Mouse (Mus musculus) embryonic facial prominence, embryonic 11.5 days (tissue): ENCODE measurements around the gene Rufy3. TPM values are rescaled to one million over a fixed set of nuclear protein-coding genes. Genes with fewer than 3 reads are reported as not detected.

Experiments used
- ATAC-seq: fragments of 200-750 bp; cut with Nextera tagmentation; replicated peaks from 2 replicates; pipeline ENCODE4 v1.8.0; 2017; ENCODE audit warnings: low read depth; ENCODE audit not compliant: insufficient number of reproducible peaks, low FRiP score, low TSS enrichment
- DNase-seq: peaks from one replicate; pipeline ENCODE4 v3.0.0-alpha.2; 2015; ENCODE audit warnings: low spot score
- H3K27ac ChIP-seq: fragments of 300-500 bp; sonication (generic); replicated peaks from 2 replicates; pipeline ENCODE4 v1.5.1; 2014; ENCODE audit warnings: mild to moderate bottlenecking, low read depth, low read length, control low read depth
- H3K27me3 ChIP-seq: fragments of 300-500 bp; sonication (generic); 2 replicates; pipeline ENCODE4 v1.6.1; 2014; ENCODE audit warnings: mild to moderate bottlenecking, low read length, moderate library complexity, mixed read lengths; ENCODE audit not compliant: control insufficient read depth, insufficient read depth
- H3K36me3 ChIP-seq: fragments of 300-500 bp; sonication (generic); replicated peaks from 2 replicates; pipeline ENCODE4 v1.6.1; 2014; ENCODE audit warnings: low read depth, mild to moderate bottlenecking, low read length, moderate library complexity, mixed read lengths; ENCODE audit not compliant: control insufficient read depth, insufficient read depth
- H3K4me1 ChIP-seq: fragments of 300-500 bp; sonication (generic); 2 replicates; pipeline ENCODE4 v1.6.1; 2014; ENCODE audit warnings: low read length, mixed read lengths; ENCODE audit not compliant: control insufficient read depth, insufficient read depth
- H3K4me2 ChIP-seq: fragments of 300-500 bp; sonication (generic); 2 replicates; pipeline ENCODE4 v1.6.1; 2014; ENCODE audit warnings: low read depth, mild to moderate bottlenecking, control low read depth, low read length, moderate library complexity
- H3K4me3 ChIP-seq: fragments of 300-500 bp; sonication (generic); 2 replicates; pipeline ENCODE4 v1.5.1; 2014; ENCODE audit warnings: low read depth, low read length, control low read depth
- H3K9ac ChIP-seq: fragments of 300-500 bp; sonication (generic); replicated peaks from 2 replicates; pipeline ENCODE4 v1.6.1; 2014; ENCODE audit warnings: mild to moderate bottlenecking, control low read depth, low read length
- H3K9me3 ChIP-seq: fragments of 300-500 bp; sonication (generic); replicated peaks from 2 replicates; pipeline ENCODE4 v1.6.1; 2016; ENCODE audit warnings: mild to moderate bottlenecking, low read length, inconsistent platforms, mixed read lengths; ENCODE audit not compliant: control insufficient read depth
- WGBS: fragments of 180-500 bp; shearing (Covaris S2); extraction: QIAGEN DNeasy Blood & Tissue Kit; methylation state at CpG from one replicate; pipeline ENCODE4 v1.1.7; 2014; 5-methylcytosine and 5-hydroxymethylcytosine counted together
- polyA plus RNA-seq: library from polyadenylated mRNA; unstranded; fragments of >200 nt; fragmentation: Nextera tagmentation; extraction: Ambion mirVana; gene quantifications from 2 replicates; pipeline ENCODE4 v1.2.1, GENCODE M21; 2014

Gene Rufy3
- polyA plus RNA-seq, 1 experiment from 2014 or later: 34.1 TPM

GRCm38 (mm10) chr5:88545536-88545935, 19.3 kb upstream of the Rufy3 start:
- no peaks in the 10 kb centered on the region for H3K4me1 ChIP-seq
- H3K27me3 ChIP-seq: no peaks in the 10 kb centered on the region
- ATAC-seq (no peak), DNase-seq (no peak)
- no peak overlapping the region for H3K27ac ChIP-seq
- H3K4me2 ChIP-seq: no peak overlapping the region
- WGBS: 86% methylated on average over 7 of the region's 7 CpGs
- no peak overlapping the region for H3K4me3 ChIP-seq
- no peak overlapping the region for H3K9ac ChIP-seq
- H3K36me3 ChIP-seq: no peaks in the 10 kb centered on the region
- H3K9me3 ChIP-seq: no peaks in the 10 kb centered on the region

DNA sequence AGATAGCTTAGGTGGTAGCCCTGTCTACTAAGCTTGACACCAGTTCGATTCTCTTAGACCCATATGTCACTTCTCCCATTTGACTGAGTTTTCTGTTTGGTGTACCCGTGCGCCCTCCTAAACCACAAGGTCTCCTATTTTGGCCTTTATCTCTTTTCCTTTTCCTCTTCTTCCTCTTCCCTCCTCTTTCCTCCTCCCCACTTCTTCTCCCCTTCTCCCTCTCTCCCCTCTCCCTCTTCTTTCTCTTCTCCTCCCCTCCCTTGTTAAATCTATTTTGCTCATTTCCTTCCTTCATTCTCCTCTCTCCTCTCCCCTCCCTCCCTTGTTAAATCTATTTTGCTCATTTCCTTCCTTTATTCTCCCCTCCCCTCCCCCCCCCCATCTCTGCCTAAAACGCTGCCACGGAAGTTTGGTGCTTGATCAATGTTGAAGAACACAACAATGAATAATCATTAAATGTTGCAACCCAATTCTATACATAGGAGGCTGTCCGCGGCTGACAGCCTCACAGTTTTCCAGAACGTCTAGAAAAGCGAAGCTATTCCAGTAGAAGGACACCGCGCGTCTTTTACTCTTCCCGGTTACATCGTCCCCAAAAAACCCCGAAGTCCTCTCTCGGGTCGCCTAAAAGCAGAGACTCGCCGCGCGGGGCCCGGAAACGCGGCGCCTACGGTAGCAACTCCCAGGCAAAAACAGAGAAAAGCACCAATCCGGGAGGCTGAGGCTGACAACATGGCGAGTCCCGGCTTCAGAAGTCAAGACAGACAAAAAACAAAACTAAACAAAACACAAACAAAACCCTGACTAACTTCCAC, 11.4 kb upstream of the Rufy3 start:
- Histone ChIP-seq H3K4me2 (peak overlapping the region; percentile 62), H3K4me1 (no peaks in the 10 kb centered on the region), H3K9me3 (no peaks in the 10 kb centered on the region), H3K4me3 (peak overlapping the region; percentile 89), H3K9ac (peak overlapping the region; percentile 81), H3K27me3 (no peaks in the 10 kb centered on the region), H3K36me3 (no peaks in the 10 kb centered on the region), H3K27ac (peak overlapping the region; percentile 84)
- DNase-seq (peak; percentile 25), ATAC-seq (peak; percentile 54)
- 9% methylated on average over 29 of the region's 29 CpGs for WGBS

DNA sequence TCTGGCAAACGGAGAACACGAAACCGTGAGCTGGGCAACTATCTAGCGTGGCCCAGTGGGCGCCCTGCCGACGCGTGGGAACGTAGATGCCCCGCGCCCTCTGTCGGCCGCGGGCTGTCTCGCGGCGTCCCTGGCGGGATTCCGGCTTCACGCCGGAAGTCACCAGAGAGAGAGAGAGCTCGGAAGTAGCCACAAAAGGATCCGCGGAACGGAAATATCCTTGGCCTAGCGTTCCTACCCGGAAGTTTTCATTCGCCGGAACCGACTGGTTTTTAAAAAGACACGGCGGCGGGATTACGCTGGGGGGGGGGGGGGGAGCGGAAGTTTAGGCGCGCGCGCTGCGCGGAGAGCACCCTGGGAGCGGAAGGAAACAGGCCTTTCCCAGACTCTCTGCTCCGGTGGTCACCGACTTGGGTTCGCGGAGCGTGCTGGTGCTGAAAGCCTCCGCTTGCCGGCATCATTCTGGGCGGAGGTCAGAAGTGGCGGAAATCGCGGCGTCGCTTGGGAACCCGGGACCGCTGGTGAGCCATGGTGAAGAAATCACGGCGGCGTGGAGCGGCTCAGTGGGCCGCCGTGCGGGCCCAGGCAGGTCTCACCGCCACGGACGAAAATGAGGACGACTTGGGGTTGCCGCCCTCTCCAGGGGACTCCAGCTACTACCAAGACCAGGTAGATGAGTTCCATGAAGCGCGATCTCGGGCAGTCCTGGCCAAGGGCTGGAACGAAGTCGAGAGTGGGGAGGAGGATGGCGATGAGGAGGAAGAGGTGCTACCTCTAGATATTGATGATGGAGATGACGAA, 10.6 kb upstream of the Rufy3 start, which contains the start of gene Utp3:
TSS of gene Utp3 (plus strand) at position 377 of the 801 bp plus-strand sequence.
- Histone ChIP-seq H3K4me2 (peak within 1 kb of the TSS; percentile 91), H3K4me3 (peak within 1 kb of the TSS; percentile 89), H3K9me3 (no peaks in the 10 kb centered on the region), H3K4me1 (no peaks in the 10 kb centered on the region), H3K27ac (peak within 1 kb of the TSS; percentile 84), H3K9ac (peak within 1 kb of the TSS; percentile 90), H3K27me3 (no peaks in the 10 kb centered on the region), H3K36me3 (no peaks in the 10 kb centered on the region)
- ATAC-seq (peak; percentile 95), DNase-seq (peak; percentile 99)
- WGBS: under 1% methylated on average over 76 of the region's 76 CpGs

DNA sequence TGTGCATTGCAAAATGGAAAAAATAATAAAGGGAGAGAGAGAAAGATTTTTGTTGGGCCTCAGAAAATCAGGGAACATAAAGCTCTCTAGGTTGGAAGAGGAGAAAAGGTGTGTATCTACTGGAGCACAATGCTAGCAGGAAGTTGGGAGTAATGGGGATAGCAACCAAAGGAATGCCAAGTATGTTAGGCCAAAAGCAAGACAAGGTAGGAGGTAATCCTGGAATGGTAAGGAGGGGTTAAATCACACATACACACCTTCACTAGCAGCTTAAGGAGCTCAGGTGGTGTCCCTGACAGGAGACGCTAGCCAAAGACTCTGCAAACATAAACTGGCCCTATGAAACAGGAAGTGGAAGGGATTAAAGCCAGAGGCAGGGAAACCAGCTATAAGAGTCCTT, 5.8 kb upstream of the Rufy3 start:
- Histone ChIP-seq H3K4me2 (no peak overlapping the region), H3K4me3 (no peak overlapping the region), H3K27ac (no peak overlapping the region), H3K9me3 (no peaks in the 10 kb centered on the region), H3K36me3 (no peaks in the 10 kb centered on the region), H3K9ac (no peak overlapping the region), H3K4me1 (no peaks in the 10 kb centered on the region), H3K27me3 (no peaks in the 10 kb centered on the region)
- no peak for ATAC-seq
- 40% methylated on average over 1 of the region's 1 CpGs for WGBS
- no peak for DNase-seq

- no peaks in the 10 kb centered on the region for H3K27me3 ChIP-seq
- H3K36me3 ChIP-seq: no peaks in the 10 kb centered on the region
- H3K4me3 ChIP-seq: no peak overlapping the region
- DNase-seq: no peak
- 87% methylated on average over 9 of the region's 9 CpGs for WGBS
- H3K9ac ChIP-seq: no peak overlapping the region
- H3K4me2 ChIP-seq: no peak overlapping the region
- no peaks in the 10 kb centered on the region for H3K4me1 ChIP-seq
- no peaks in the 10 kb centered on the region for H3K9me3 ChIP-seq
- H3K27ac ChIP-seq: no peak overlapping the region
- ATAC-seq: no peak
Observed at GRCm38 (mm10) chr5:88561080-88561814, 3.6 kb upstream of the Rufy3 start.

DNA sequence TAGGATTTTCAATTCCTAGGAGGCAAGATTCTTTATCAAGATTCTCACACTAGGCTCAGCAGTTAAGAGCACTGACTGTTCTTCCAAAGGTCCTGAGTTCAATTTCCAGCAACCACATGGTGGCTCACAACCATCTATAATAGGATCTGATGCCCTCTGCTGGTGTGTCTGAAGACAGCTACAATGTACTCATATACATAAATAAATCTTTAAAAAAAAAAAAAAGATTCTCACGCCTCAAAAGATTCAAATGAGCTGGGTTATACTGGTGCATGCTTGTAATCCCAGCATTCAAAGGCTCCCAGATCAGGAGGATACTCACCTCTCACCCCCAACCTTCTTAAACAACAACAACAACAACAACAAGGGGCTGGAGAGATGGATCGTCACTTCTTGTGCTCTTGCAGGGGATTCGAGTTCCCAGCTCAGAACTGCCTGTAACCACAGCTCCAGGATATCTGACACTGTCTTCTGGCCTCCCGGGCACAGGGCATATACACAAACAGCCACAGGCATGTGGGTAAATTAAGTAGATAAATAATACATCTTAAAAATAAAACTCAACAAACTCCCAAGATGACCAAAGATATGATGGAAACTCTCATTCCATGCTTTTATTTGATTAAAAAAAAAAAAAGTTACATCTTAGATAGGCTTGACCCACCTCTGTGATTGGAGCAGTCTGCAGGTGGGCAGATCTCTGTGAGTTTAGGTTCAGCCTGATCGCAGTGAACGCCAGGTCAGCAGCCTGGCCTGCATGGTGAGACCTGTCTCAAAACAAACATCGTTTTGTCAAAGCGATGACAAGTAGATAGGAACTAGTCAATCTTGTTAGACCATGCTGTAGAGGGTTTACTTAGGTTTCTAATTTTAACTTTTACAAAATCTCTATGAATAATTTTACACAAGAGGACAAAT, 1.7 kb upstream of the Rufy3 start:
- no peaks in the 10 kb centered on the region for H3K4me1 ChIP-seq
- 69% methylated on average over 8 of the region's 8 CpGs for WGBS
- H3K9me3 ChIP-seq: no peaks in the 10 kb centered on the region
- H3K9ac ChIP-seq: no peak overlapping the region
- H3K4me3 ChIP-seq: no peak overlapping the region
- H3K27ac ChIP-seq: no peak overlapping the region
- H3K4me2 ChIP-seq: no peak overlapping the region
- no peaks in the 10 kb centered on the region for H3K36me3 ChIP-seq
- no peaks in the 10 kb centered on the region for H3K27me3 ChIP-seq
- DNase-seq (no peak), ATAC-seq (no peak)
